Mouse (Mus musculus): ENCODE results near the gene Plaa. TPM values are rescaled to one million over a fixed set of nuclear protein-coding genes. Genes with fewer than 3 reads are reported as not detected.

The Plaa gene
- polyA plus RNA-seq (2012; rRNA removed), result 64.7 and 66.5 TPM in 2 replicates

DNA sequence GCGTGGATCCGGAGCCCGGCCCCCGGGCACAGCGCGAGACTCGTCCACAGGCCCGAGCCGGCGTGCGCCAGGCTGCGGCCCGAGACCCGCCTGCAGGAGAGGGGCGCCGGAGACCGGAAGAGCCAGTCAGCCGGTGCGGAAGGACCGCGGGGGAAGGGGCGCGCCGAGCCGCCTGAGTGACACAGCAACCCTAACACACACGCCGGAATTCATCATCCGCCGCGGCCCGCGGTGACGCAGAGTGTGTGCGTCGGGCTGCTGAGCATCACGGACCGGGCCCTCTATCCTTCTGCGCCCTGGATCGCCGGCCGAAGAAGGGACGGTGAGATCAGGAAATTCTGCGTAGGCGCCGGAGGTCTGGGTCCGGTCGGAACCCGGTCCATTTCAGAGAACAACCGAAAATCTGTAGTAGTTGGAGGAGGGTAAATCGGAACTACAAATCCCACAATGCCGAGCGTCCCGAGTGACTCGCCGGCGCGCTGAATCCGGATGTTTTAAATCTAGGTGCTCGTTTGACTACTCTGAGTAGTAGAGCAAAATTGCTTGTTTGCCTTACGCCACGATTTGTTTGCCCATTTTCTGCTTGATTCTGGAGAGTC, at the start of gene Plaa:
Plaa (minus strand) TSS at position 214 of the 599 bp plus-strand sequence.

GRCm38 (mm10) chr4:94649920-94650319, 46.9 kb upstream of the Plaa start, which contains the start of gene Lrrc19:
Gene Lrrc19, minus strand, starts transcription at chr4:94650144.

GRCm38 (mm10) chr4:94613972-94614626, 11.1 kb upstream of the Plaa start, which contains the start of gene Ift74:
Gene Ift74, plus strand, starts transcription at chr4:94614491.

GRCm38 (mm10) chr4:94556265-94557054, 46.6 kb downstream of the Plaa start, which contains the start of the genes Gm10306 and Caap1:
Gene Gm10306, plus strand, starts transcription at chr4:94556546.
Gene Caap1, minus strand, starts transcription at chr4:94556796.

Other genes with a start within 250 kb of the Plaa start
- not detected in 2 replicates for gene Gm10306, start 46.7 kb downstream of the Plaa start, polyA plus RNA-seq (2012; rRNA removed)
- gene Caap1, start 46.4 kb downstream of the Plaa start, polyA plus RNA-seq (2012; rRNA removed), result 20.4 and 32.1 TPM in 2 replicates
- gene Ift74, start 11.2 kb upstream of the Plaa start, polyA plus RNA-seq (2012; rRNA removed), result 39.7 and 41.9 TPM in 2 replicates
- gene Lrrc19, start 46.9 kb upstream of the Plaa start, polyA plus RNA-seq (2012; rRNA removed), result 0.04 TPM in 1 of 2 replicates, not detected in the other
- 6.1 and 8.6 TPM in 2 replicates for gene Tek, start 136.0 kb upstream of the Plaa start, polyA plus RNA-seq (2012; rRNA removed)